Mouse (Mus musculus) liver, adult 2 months (tissue): Measurements from ENCODE around the gene Cdh3. TPM values are rescaled to one million over a fixed set of nuclear protein-coding genes. Genes with fewer than 3 reads are reported as not detected.

Source experiments
- DNase-seq: peaks from one replicate; pipeline ENCODE4 v3.0.0-alpha.2; 2011; ENCODE audit warnings: low read depth, low spot score; ENCODE audit errors: extremely low read depth
- H3K27ac ChIP-seq: fragments of 200-500 bp; replicated peaks from 2 replicates; pipeline ENCODE4 v1.5.1; 2012; ENCODE audit warnings: low read depth, mild to moderate bottlenecking, control low read depth, inconsistent platforms, low read length; ENCODE audit not compliant: insufficient read depth
- H3K27me3 ChIP-seq: fragments of 200-500 bp; 2 replicates; pipeline ENCODE4 v1.6.1; 2012; ENCODE audit warnings: mild to moderate bottlenecking, moderate library complexity, low read length, inconsistent platforms; ENCODE audit not compliant: control insufficient read depth, insufficient read depth
- H3K36me3 ChIP-seq: fragments of 200-500 bp; 2 replicates; pipeline ENCODE4 v1.6.1; 2012; ENCODE audit warnings: low read length, inconsistent platforms; ENCODE audit not compliant: control insufficient read depth, insufficient read depth
- H3K4me1 ChIP-seq: fragments of 200-500 bp; 2 replicates; pipeline ENCODE4 v1.6.1; 2011; ENCODE audit warnings: low read length; ENCODE audit not compliant: control insufficient read depth, insufficient read depth
- H3K4me3 ChIP-seq: fragments of 200-500 bp; 2 replicates; pipeline ENCODE4 v1.5.1; 2011; ENCODE audit warnings: low read depth, mild to moderate bottlenecking, control low read depth, low read length, moderate library complexity; ENCODE audit not compliant: insufficient read depth
- H3K79me2 ChIP-seq: fragments of 200-500 bp; 2 replicates; pipeline ENCODE4 v1.6.1; 2012; ENCODE audit warnings: inconsistent platforms, mild to moderate bottlenecking, low read length, moderate library complexity; ENCODE audit not compliant: control insufficient read depth, insufficient read depth
- H3K9ac ChIP-seq: fragments of 200-500 bp; 2 replicates; pipeline ENCODE4 v1.6.1; 2012; ENCODE audit warnings: low read depth, mild to moderate bottlenecking, control low read depth, inconsistent platforms, low read length
- CTCF ChIP-seq: fragments of 200-500 bp; IDR thresholded peaks from 2 replicates; pipeline ENCODE4 v1.5.1; 2011; ENCODE audit warnings: low read depth, low read length, control low read depth
- POLR2A ChIP-seq: fragments of 200-500 bp; IDR thresholded peaks from 2 replicates; pipeline ENCODE4 v1.6.1; 2011; ENCODE audit warnings: low read length, control low read depth; ENCODE audit not compliant: insufficient read depth; ENCODE audit errors: extremely low read depth
- WGBS: fragments of 180-500 bp; shearing (Covaris S2); methylation state at CpG from one replicate; pipeline ENCODE4 v1.1.7; 2018; 5-methylcytosine and 5-hydroxymethylcytosine counted together
- polyA plus RNA-seq: library from polyadenylated mRNA; depleted of rRNA; stranded (reverse); fragments of >200 nt; gene quantifications from 2 replicates; pipeline ENCODE4 v1.2.3, GENCODE M21; 2012; rRNA removed
- total RNA-seq: library from RNA; depleted of rRNA; stranded (reverse); fragments of >200 nt; gene quantifications from 2 replicates; pipeline ENCODE4 v1.2.3, GENCODE M21; 2014; rRNA removed

Gene Cdh3
- total and polyA plus RNA-seq, 2 experiments = 0.09 to 0.16 TPM

DNA sequence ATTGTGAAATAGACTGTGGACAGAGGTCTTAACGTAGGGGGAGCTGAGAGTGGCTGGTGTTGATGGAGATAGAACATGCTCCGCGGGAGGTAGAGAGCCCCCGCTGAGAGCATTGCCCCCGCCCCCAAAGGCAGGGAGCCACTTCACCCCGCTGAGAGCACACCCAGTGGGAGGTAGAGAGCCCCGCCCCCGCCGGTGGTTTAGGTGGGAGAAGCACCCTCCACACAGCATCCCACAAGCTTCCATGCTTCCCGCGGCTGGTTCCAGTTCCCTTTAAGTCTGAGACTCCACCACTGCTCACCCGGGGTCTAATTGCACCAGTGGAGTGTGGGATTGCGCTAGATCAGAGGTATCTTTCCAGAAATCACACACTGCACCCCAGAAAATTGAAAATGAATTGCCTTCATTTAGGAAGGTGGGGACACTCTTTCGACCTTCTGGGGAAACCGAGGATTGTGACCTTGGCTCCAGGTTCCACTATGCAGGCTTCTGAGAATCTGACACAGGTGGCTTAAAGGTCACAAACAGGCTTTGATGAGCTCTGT lies 96.0 kb downstream of the Cdh3 start:
- WGBS = 17% methylated on average over 15 of the region's 15 CpGs
- H3K4me3 ChIP-seq = no peak overlapping the region
- TF ChIP-seq CTCF (no peak), POLR2A (no peak)
- H3K9ac ChIP-seq = no peak overlapping the region; the same call in 1 of the 2 replicates
- DNase-seq = no peak
- peaks cover 17% of the 10 kb centered on the region for H3K4me1 ChIP-seq
- no peaks in the 10 kb centered on the region for H3K36me3 ChIP-seq
- peak overlapping the region; percentile 22 for H3K27ac ChIP-seq
- 0 out of 2 replicates have a peak, but pooled peaks cover 3% of the 10 kb centered on the region for H3K27me3 ChIP-seq
- peaks cover 3% of the 10 kb centered on the region; the same call in 1 of the 2 replicates for H3K79me2 ChIP-seq

Other genes starting within 250 kb of the Cdh3 start
- 1.3 and 1.8 TPM in 2 replicates for gene Smpd3, start 172.9 kb upstream of the Cdh3 start, total RNA-seq
- 0.45 and 0.71 TPM in 2 replicates for gene Smpd3, start 172.9 kb upstream of the Cdh3 start, polyA plus RNA-seq
- gene Zfp90, start 95.6 kb upstream of the Cdh3 start, total RNA-seq = 1.5 and 1.8 TPM in 2 replicates
- gene Zfp90, start 95.6 kb upstream of the Cdh3 start, polyA plus RNA-seq = 0.29 and 0.49 TPM in 2 replicates
- not detected in 2 replicates for gene 6030452D12Rik, start 10.4 kb upstream of the Cdh3 start, total RNA-seq
- not detected in 2 replicates for gene 6030452D12Rik, start 10.4 kb upstream of the Cdh3 start, polyA plus RNA-seq
- 11.3 and 12.4 TPM in 2 replicates for gene Gm10073, start 62.6 kb downstream of the Cdh3 start, total RNA-seq
- gene Gm10073, start 62.6 kb downstream of the Cdh3 start, polyA plus RNA-seq = 64.6 and 78.5 TPM in 2 replicates
- gene Cdh1, start 92.5 kb downstream of the Cdh3 start, total RNA-seq = 17.5 and 29.9 TPM in 2 replicates
- 8.8 and 19.8 TPM in 2 replicates for gene Cdh1, start 92.5 kb downstream of the Cdh3 start, polyA plus RNA-seq
- gene Tango6, start 172.2 kb downstream of the Cdh3 start, total RNA-seq = 2.1 and 3.2 TPM in 2 replicates
- gene Tango6, start 172.2 kb downstream of the Cdh3 start, polyA plus RNA-seq = 3.4 and 4.0 TPM in 2 replicates